Mouse (Mus musculus) neural tube, embryonic 12.5 days (tissue): ENCODE data around the gene Enho. TPM values are rescaled to one million over a fixed set of nuclear protein-coding genes. Genes with fewer than 3 reads are reported as not detected.

Experiments
- ATAC-seq: fragments of 200-750 bp; cut with Nextera tagmentation; 2 replicates; pipeline ENCODE4 v1.8.0; 2017; ENCODE audit warnings: low read depth, mild to moderate bottlenecking, moderate TSS enrichment, moderate library complexity; ENCODE audit not compliant: low FRiP score
- H3K27ac ChIP-seq: fragments of 300-500 bp; sonication (generic); 2 replicates; pipeline ENCODE4 v1.5.1; 2016
- H3K27me3 ChIP-seq: fragments of 300-500 bp; sonication (generic); replicated peaks from 2 replicates; pipeline ENCODE4 v1.6.1; 2016; ENCODE audit warnings: mild to moderate bottlenecking
- H3K36me3 ChIP-seq: fragments of 300-500 bp; sonication (generic); 2 replicates; pipeline ENCODE4 v1.6.1; 2016; ENCODE audit warnings: mild to moderate bottlenecking
- H3K4me1 ChIP-seq: fragments of 300-500 bp; sonication (generic); 2 replicates; pipeline ENCODE4 v1.6.1; 2016
- H3K4me2 ChIP-seq: fragments of 300-500 bp; sonication (generic); replicated peaks from 2 replicates; pipeline ENCODE4 v1.6.1; 2016; ENCODE audit warnings: mild to moderate bottlenecking
- H3K4me3 ChIP-seq: fragments of 300-500 bp; sonication (generic); 2 replicates; pipeline ENCODE4 v1.5.1; 2016
- H3K9ac ChIP-seq: fragments of 300-500 bp; sonication (generic); 2 replicates; pipeline ENCODE4 v1.6.1; 2016; ENCODE audit warnings: mild to moderate bottlenecking
- H3K9me3 ChIP-seq: fragments of 300-500 bp; sonication (generic); 2 replicates; pipeline ENCODE4 v1.6.1; 2016; ENCODE audit warnings: mild to moderate bottlenecking
- WGBS: fragments of 180-500 bp; shearing (Covaris S2); methylation state at CpG from one replicate; pipeline ENCODE4 v1.1.7; 2016; 5-methylcytosine and 5-hydroxymethylcytosine counted together
- polyA plus RNA-seq: library from polyadenylated mRNA; unstranded; fragments of >200 nt; fragmentation: Nextera tagmentation; extraction: Ambion mirVana; gene quantifications from 2 replicates; pipeline ENCODE4 v1.2.1, GENCODE M21; 2016

The Enho gene
- polyA plus RNA-seq, 1 experiment from 2014 or later, result 74.1 TPM

- Histone ChIP-seq H3K9ac (no peak overlapping the region), H3K4me2 (no peak overlapping the region), H3K9me3 (no peaks in the 10 kb centered on the region; the same call in 1 of the 2 replicates), H3K4me3 (no peak overlapping the region), H3K27me3 (no peaks in the 10 kb centered on the region), H3K27ac (no peak overlapping the region), H3K36me3 (no peaks in the 10 kb centered on the region), H3K4me1 (peaks cover 12% of the 10 kb centered on the region; the same call in 1 of the 2 replicates)
- ATAC-seq, result no peak
- 60% methylated on average over 4 of the region's 4 CpGs for WGBS
Measured at GRCm38 (mm10) chr4:41602818-41603217, 37.3 kb downstream of the Enho start.

Other genes with a start within 250 kb of the Enho start
- 10.0 TPM in 2 replicates for gene Kif24, start 175.4 kb downstream of the Enho start, polyA plus RNA-seq
- gene Nudt2, start 175.2 kb downstream of the Enho start, polyA plus RNA-seq, result 54.3 and 57.6 TPM in 2 replicates
- gene AI464131, start 137.2 kb downstream of the Enho start, polyA plus RNA-seq, result 6.4 and 8.9 TPM in 2 replicates
- 3.7 and 5.1 TPM in 2 replicates for gene 1110017D15Rik, start 123.0 kb downstream of the Enho start, polyA plus RNA-seq
- gene Fam219a, start 70.8 kb downstream of the Enho start, polyA plus RNA-seq, result 17.4 and 18.3 TPM in 2 replicates
- gene Dnaic1, start 70.5 kb downstream of the Enho start, polyA plus RNA-seq, result 1.8 and 1.9 TPM in 2 replicates
- gene Cntfr, start 56.8 kb upstream of the Enho start, polyA plus RNA-seq, result 32.8 and 36.4 TPM in 2 replicates
- gene Il11ra1, start 59.7 kb upstream of the Enho start, polyA plus RNA-seq, result 73.3 and 79.5 TPM in 2 replicates
- gene Rpp25l, start 73.2 kb upstream of the Enho start, polyA plus RNA-seq, result 65.9 and 66.9 TPM in 2 replicates
- gene Dctn3, start 82.8 kb upstream of the Enho start, polyA plus RNA-seq, result 225 and 233 TPM in 2 replicates
- gene Arid3c, start 90.8 kb upstream of the Enho start, polyA plus RNA-seq, result 1.4 and 1.5 TPM in 2 replicates
- gene Galt, start 114.9 kb upstream of the Enho start, polyA plus RNA-seq, result 25.2 and 27.3 TPM in 2 replicates
- gene Sigmar1, start 115.8 kb upstream of the Enho start, polyA plus RNA-seq, result 60.7 and 63.7 TPM in 2 replicates
- gene Ccl27a, start 133.9 kb upstream of the Enho start, polyA plus RNA-seq, result 133 and 136 TPM in 2 replicates